Mouse (Mus musculus): ENCODE data around the gene H1f0.
"Not testable (repeated sequence)": the region's sequence is repeated elsewhere in the genome, so short reads cannot be mapped to it uniquely, and the experiment has no call there.

The H1f0 gene

GRCm38 (mm10) chr15:79006638-79007037, 21.6 kb upstream of the H1f0 start:
- DNase-seq: no peak

DNA sequence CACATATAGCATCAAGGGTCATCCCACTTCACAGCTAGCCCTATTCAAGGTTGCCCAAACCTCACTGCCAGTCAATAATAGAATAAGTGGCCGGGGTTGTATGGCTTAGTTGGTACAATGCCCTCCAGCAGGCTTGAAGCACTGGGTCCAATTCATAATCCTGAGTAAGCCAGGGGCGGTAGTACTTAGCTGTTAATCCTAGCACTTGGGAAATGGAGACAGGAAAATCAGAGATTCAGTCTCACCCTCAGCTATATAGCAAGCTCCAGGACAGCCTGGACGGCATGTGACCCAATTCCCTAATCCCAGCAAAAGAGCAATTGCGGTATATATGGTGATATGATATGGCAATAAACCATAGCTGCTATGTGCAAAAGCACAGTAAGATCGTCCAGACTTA, 21.2 kb upstream of the H1f0 start:
- DNase-seq: no peak

- not testable (repeated sequence) for DNase-seq
Measured at GRCm38 (mm10) chr15:79007836-79008235, 20.4 kb upstream of the H1f0 start.

GRCm38 (mm10) chr15:79009734-79010133, 18.5 kb upstream of the H1f0 start:
- DNase-seq: no peak

DNA sequence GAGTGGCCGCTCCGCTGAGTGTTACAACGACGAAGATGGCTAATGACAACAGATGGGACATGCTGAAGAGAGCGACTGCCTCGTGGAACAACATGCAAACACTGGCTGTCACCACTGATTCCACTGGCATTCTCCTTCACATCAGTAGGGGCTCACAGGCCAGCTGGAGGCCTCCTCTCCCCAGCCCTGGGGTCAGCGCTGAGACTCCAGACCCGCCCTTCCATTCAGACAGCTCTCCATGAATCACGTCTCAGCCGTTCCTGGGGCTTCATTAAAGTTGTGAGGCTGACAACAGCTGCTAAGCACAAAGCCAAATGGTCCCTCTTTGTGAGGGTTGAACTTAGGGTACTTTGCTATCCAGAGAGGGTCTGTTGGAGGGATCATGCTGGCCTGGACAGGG, 16.7 kb upstream of the H1f0 start:
- no peak for DNase-seq

DNA sequence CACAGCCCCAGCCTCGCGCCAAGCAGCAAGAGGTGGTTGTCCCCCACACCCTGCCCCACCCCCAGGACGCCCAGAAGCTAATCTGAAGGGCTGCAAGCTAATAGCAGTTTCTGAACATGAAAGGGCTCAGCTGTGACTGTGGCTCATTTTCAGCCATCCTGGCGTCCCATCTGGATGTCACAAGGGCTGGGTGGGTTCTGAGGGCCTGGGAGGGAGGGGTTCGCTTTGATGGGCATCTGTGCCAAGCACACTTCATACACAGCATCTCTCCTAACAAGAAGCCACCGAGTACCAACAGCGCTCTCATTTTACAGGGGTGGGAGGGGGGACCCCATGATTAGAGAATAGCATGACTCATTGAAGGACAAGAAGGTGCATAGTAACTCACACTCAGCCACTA, 14.9 kb upstream of the H1f0 start:
- DNase-seq: no peak

GRCm38 (mm10) chr15:79018191-79018590, 10.1 kb upstream of the H1f0 start:
- DNase-seq: no peak

GRCm38 (mm10) chr15:79018886-79019285, 9.4 kb upstream of the H1f0 start:
- DNase-seq: no peak

DNA sequence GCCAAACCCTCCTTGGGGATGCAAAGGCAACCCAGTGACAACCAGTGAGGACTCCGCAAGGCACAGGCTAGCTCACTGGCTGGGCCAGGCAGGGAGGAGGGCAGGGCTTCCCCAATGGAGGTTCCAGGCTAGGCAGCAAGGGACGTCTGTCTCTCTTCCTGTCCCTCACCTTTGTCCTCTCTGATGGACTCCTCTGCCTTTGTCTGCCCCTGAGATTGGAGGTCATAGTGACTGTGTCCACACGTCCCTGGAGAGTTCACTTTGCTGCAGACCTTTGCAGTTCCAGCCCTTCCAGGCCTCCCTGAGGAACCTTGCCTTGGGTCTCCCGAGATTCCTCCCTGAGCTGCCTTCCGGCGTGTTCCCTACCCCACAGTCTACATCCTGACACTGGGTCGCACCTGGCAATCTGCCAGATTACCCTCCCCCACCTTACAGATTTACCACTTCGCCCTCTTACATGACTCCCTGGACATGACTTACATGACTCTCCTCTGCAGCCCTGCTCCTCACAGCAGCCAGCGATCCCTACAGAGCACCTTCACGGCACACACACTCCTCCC, 5.5 kb upstream of the H1f0 start:
- DNase-seq: no peak

DNA sequence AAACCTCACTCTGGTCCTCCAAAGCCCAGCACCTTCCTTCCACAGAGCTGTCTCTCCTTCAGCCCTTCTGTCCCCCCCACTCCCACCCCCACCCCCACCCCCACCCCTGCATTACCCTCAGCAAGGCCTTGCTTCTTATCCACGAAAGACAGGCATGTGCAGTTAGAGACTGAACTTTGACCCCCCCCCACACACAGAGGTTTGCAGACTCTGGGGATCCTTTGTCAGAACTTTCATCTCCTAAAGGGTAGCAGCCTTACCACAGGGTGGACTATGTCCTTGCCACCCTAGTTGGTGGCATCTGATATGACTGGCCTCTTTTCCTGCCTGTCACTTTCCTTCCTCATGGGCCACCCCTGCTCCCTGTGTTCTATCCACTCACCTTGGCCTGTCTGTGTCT, 4.9 kb upstream of the H1f0 start:
- no peak for DNase-seq

DNA sequence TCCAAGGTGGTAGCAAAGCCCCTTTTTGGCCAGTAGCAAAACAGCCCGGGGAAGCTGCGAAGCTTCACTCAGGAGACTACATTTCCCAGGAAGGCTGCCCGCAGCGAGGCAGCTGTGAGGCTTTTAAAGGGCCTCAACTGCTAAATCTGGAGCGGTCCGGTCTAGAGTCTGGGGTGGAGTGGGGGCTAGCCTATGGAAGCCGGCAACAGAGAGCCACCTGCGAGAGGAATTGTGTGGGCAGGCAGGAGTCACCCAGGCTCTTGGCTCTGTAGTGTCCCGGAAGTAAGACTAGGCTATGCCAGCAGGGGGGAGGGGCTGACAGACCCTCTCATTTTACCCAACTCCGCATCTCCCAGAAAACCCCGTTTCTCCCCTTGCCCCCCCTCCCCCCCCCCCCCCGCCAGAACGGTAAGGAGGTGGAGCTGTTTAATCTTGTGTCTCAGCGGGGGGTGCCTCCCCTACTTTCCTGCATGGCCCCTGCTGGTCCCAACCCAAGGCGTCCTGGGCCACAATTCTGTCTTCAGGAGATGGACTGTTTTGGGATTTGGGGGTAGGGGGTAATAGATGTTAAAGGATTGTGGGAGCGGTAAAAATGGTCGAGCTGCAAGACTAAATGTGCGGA, 2.5 kb upstream of the H1f0 start:
- DNase-seq: peak; percentile 53

- peak; percentile 82 for DNase-seq
Measured at GRCm38 (mm10) chr15:79026511-79027290, 1.5 kb upstream of the H1f0 start.

DNA sequence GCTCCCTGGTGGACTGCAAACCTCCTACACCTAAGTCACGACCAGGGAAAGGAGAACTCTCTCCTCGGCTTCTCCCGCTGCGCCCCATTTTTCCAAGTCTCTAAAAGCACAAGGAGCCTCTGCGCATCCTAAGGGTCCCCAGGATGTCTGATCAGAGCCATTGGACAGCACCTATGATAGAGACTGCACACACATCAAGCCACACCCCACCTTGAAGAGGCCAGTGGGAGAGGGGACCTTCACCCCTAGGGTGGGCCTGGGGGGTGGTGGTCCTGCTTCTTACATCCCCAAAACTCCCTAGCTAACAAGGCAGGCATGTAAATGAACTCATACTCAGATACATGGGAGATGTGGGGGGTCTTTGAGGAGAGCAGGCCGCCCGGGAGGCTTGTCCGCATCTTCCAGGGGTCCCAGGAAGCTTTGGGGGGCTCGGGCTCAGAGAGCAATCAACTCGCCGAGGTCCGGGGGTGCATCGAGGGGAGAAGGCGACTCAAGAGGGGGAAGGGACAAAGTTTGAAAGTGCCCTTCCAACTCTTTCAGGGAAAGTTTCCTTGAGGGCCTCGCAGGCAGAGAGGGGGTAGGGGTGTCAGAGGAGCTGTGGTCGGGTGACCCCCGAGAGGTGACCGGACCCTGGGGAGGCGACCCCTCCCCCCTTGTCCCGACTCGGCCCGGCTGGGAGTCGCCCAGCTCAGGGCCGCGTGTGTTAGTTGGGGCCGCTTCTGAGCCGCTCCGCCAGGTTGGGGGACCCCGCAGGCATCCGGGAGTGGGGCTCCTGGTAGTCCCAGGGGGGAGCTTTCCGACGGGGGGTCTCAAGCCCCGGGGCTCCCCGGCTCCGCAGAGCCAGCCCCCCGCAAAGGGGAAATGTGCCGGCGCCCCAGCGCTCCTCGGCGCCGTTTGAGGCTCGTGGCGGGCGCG, 702 bp upstream of the H1f0 start:
- peak; percentile 53 for DNase-seq

- no peak for DNase-seq
Measured at GRCm38 (mm10) chr15:79028823-79029484, 704 bp downstream of the H1f0 start.

- peak; percentile 30 for DNase-seq
Measured at GRCm38 (mm10) chr15:79029519-79030241, 1.4 kb downstream of the H1f0 start.

DNA sequence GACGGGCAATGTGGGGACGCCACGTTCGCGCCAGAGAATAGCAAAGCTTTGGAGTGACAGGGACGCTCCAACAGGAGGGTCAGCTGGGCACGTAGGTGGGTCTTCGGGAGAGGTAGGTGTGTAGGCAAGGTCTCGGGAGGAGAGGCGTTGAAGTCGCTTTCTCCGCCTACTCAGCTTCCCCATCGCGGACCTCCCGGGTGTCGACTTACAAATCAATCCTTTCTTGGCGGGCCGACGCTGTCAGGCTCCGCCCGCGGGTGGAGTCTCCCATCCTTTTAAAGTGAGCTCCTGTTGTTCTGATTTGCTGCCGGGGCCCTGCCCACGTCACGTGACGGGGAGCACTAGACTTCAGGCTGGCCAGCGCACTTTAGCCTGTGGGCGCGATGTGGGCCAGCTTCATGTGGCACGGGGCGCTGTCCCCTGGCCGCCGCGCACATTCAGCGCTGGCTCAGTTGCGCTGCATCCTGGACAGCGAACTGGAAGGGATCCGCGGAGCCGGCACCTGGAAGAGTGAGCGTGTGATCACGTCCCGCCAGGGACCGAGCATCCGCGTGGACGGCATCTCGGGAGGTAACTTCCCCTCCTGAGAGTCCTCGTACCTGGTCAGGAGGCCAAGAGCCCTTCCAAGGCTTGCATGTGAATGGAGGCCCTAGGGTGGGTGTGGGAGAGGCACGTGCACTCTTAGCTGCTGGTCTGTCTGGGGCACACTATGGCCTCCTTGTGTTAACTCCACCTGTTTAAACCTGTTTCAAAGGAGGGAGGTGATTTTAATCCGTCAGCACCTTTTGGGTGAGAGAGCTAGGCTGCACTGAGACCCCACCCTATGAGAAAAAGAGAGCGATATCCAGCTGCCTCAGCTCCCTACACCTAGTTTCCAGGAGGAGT, 2.5 kb downstream of the H1f0 start:
- peak; percentile 93 for DNase-seq

- DNase-seq: not testable (repeated sequence)
Measured at GRCm38 (mm10) chr15:79031908-79032307, 3.7 kb downstream of the H1f0 start.

GRCm38 (mm10) chr15:79037913-79038328, 9.7 kb downstream of the H1f0 start:
- DNase-seq: peak; percentile 85

- DNase-seq: no peak
Measured at GRCm38 (mm10) chr15:79038331-79038730, 10.1 kb downstream of the H1f0 start.

GRCm38 (mm10) chr15:79038853-79039252, 10.6 kb downstream of the H1f0 start:
- peak; percentile 88 for DNase-seq

Measured in kidney, adult 18-20 months (tissue).